Mouse (Mus musculus) forebrain, embryonic 13.5 days (tissue): ENCODE results near the gene Fxyd7. TPM values are rescaled to one million over a fixed set of nuclear protein-coding genes. Genes with fewer than 3 reads are reported as not detected.

ENCODE experiments used
- ATAC-seq: fragments of 200-750 bp; cut with Nextera tagmentation; 2 replicates; pipeline ENCODE4 v1.8.0; 2017
- H3K27ac ChIP-seq: fragments of 300-500 bp; sonication (generic); 2 replicates; pipeline ENCODE4 v1.5.1; 2015; ENCODE audit warnings: inconsistent platforms, mild to moderate bottlenecking, moderate library complexity
- H3K27me3 ChIP-seq: fragments of 300-500 bp; sonication (generic); 2 replicates; pipeline ENCODE4 v1.6.1; 2015; ENCODE audit warnings: mild to moderate bottlenecking, inconsistent platforms
- H3K36me3 ChIP-seq: fragments of 300-500 bp; sonication (generic); 2 replicates; pipeline ENCODE4 v1.6.1; 2015; ENCODE audit warnings: mild to moderate bottlenecking, inconsistent platforms; ENCODE audit not compliant: poor library complexity, severe bottlenecking
- H3K4me1 ChIP-seq: fragments of 300-500 bp; sonication (generic); 2 replicates; pipeline ENCODE4 v1.6.1; 2015; ENCODE audit warnings: inconsistent platforms
- H3K4me2 ChIP-seq: fragments of 300-500 bp; sonication (generic); 2 replicates; pipeline ENCODE4 v1.6.1; 2015; ENCODE audit warnings: inconsistent platforms, mild to moderate bottlenecking, moderate library complexity
- H3K4me3 ChIP-seq: fragments of 300-500 bp; sonication (generic); 2 replicates; pipeline ENCODE4 v1.5.1; 2015; ENCODE audit warnings: mild to moderate bottlenecking, inconsistent platforms
- H3K9ac ChIP-seq: fragments of 300-500 bp; sonication (generic); 2 replicates; pipeline ENCODE4 v1.6.1; 2015; ENCODE audit warnings: mild to moderate bottlenecking, inconsistent platforms
- H3K9me3 ChIP-seq: fragments of 300-500 bp; sonication (generic); replicated peaks from 2 replicates; pipeline ENCODE4 v1.6.1; 2016; ENCODE audit warnings: inconsistent platforms
- WGBS: fragments of 180-500 bp; shearing (Covaris S2); methylation state at CpG from one replicate; pipeline ENCODE4 v1.1.7; 2015; 5-methylcytosine and 5-hydroxymethylcytosine counted together
- polyA plus RNA-seq: library from polyadenylated mRNA; unstranded; fragments of >200 nt; fragmentation: Nextera tagmentation; extraction: Ambion mirVana; gene quantifications from 2 replicates; pipeline ENCODE4 v1.2.1, GENCODE M21; 2015

The Fxyd7 gene
- polyA plus RNA-seq, 1 experiment from 2014 or later = 19.8 TPM

DNA sequence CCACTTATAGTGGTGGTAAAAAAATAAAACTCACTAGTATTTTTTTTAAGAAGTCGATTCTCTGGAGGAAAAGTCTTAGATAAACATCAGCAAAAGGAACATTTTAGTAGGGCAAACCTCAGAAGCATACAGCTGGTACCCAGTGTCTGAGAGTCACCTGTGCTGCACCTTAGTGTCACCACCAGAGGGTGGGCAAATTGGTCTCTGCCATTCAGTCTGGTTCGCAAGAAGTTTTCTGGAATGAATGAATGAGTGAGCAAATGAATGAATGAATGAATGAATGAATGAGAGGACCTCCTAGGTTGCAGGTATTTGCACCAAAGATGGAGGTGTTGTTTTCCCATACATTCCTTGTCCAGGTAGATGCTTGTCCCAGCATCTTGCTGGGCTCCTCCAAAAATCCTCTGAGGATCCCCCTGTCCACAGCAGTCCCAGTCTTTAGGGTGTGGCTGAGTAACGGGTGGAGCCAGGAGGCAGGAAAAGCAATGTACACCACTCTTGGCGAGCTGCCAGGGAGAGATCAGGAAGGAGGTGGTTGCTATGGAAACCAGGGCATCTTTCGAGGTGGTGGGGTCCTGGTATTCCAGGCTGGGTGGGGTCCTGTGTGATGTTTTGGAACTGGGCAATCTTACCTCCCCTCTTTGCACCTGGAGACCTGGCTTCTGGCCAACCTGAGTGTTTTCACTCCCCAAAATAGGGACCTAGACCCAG lies 2.0 kb downstream of the Fxyd7 start:
- 20% methylated on average over 5 of the region's 5 CpGs for WGBS

DNA sequence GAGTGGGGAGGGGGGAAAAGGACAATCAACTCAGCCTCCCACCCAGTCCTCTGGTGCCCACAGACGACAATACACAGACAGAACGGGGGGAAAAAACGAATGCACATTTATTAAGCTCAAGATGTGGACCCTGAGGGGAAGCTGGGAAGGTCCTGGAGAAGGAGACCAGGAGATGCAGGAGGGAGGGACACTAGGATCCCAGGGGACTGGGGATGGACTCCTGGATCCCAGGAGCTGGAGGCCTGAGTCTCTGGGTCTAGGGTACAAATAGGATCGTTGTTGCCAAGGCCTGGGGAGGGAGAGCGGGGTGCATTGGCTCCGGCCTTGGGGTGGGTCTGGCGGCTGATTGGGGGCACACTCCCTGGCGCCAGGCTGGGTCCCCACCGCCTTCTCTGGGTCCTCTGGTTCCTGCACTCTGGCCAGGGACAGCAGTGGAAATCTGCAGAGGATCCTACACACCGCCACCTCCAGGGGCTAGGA lies 8.8 kb downstream of the Fxyd7 start, which contains the start of gene Fxyd5:
Gene Fxyd5 (minus strand): TSS at position 51 of the 480 bp plus-strand sequence.
- H3K36me3 ChIP-seq = no peaks in the 10 kb centered on the region
- H3K9me3 ChIP-seq = no peaks in the 10 kb centered on the region
- H3K4me1 ChIP-seq = peaks cover 6% of the 10 kb centered on the region; the same call in 1 of the 2 replicates
- H3K9ac ChIP-seq = peak within 1 kb of the TSS; percentile 26; the same call in 1 of the 2 replicates
- peak within 1 kb of the TSS; percentile 16; the same call in 1 of the 2 replicates for H3K4me3 ChIP-seq
- H3K27me3 ChIP-seq = peaks cover 63% of the 10 kb centered on the region
- H3K27ac ChIP-seq = no peak within 1 kb of the TSS
- peak within 1 kb of the TSS; percentile 27 for H3K4me2 ChIP-seq
- 40% methylated on average over 10 of the region's 10 CpGs for WGBS
- no peak for ATAC-seq

More for the DNA sequence above, 2.0 kb downstream of the Fxyd7 start:
- peak overlapping the region; percentile 59; the same call in 1 of the 2 replicates for H3K27ac ChIP-seq
- H3K9ac ChIP-seq = peak overlapping the region; percentile 14; the same call in 1 of the 2 replicates
- peak; percentile 16; the same call in 1 of the 2 replicates for ATAC-seq
- peaks cover 38% of the 10 kb centered on the region for H3K4me1 ChIP-seq
- peak overlapping the region; percentile 31 for H3K4me3 ChIP-seq
- no peaks in the 10 kb centered on the region for H3K9me3 ChIP-seq
- no peaks in the 10 kb centered on the region for H3K36me3 ChIP-seq
- H3K27me3 ChIP-seq = peaks cover 69% of the 10 kb centered on the region
- peak overlapping the region; percentile 56 for H3K4me2 ChIP-seq

- WGBS = 1% methylated on average over 28 of the region's 28 CpGs
- peak overlapping the region; percentile 26; the same call in 1 of the 2 replicates for H3K9ac ChIP-seq
- H3K27ac ChIP-seq = no peak overlapping the region
- peak overlapping the region; percentile 27 for H3K4me2 ChIP-seq
- H3K4me3 ChIP-seq = peak overlapping the region; percentile 16; the same call in 1 of the 2 replicates
- H3K36me3 ChIP-seq = no peaks in the 10 kb centered on the region
- peaks cover 63% of the 10 kb centered on the region for H3K27me3 ChIP-seq
- H3K4me1 ChIP-seq = peaks cover 6% of the 10 kb centered on the region; the same call in 1 of the 2 replicates
- ATAC-seq = no peak
- H3K9me3 ChIP-seq = no peaks in the 10 kb centered on the region
Measured at GRCm38 (mm10) chr7:31041662-31042315, 9.5 kb downstream of the Fxyd7 start.

- no peaks in the 10 kb centered on the region for H3K9me3 ChIP-seq
- no peak overlapping the region for H3K4me3 ChIP-seq
- no peak overlapping the region for H3K27ac ChIP-seq
- H3K36me3 ChIP-seq = no peaks in the 10 kb centered on the region
- peaks cover 60% of the 10 kb centered on the region for H3K27me3 ChIP-seq
- ATAC-seq = no peak
- no peak overlapping the region for H3K9ac ChIP-seq
- WGBS = 55% methylated on average over 8 of the region's 8 CpGs
- H3K4me2 ChIP-seq = no peak overlapping the region
- peaks cover 6% of the 10 kb centered on the region; the same call in 1 of the 2 replicates for H3K4me1 ChIP-seq
Measured at GRCm38 (mm10) chr7:31041023-31041407, 10.3 kb downstream of the Fxyd7 start.

DNA sequence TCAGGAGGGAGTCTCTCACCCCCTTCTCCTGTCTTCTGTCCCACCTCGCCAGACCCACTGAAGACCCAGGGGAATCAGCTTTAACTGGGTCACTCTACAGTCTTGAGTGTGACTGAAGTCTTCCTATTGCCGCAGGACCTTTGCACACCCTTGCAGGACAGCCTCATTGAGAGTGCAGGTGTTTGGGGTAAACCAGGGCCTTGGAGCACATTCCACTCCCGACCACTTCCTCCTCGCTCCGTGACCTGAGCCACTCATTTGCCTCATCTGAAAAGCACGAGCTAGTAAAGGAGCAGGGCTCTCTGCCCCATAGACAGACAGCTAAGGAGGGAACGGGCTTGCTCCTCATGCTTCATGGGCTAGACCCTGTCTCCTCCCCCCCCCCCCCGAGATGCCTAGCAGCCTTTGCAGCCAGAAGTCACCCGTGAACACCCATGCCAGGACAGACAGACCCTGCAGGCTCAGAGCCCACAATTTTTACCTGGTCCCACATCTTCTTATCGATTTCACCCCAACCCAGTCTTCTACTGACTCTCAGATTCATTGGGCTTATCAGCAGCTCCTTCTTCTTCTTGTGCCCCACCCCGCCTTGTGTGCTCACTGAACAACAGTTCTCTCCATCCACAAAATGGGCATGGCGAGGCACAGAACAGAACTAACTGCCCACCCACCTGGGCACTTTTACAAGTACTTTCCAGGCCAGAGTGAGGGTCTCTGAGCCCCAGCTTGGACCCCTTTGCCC lies 10.8 kb downstream of the Fxyd7 start:
- Histone ChIP-seq H3K4me1 (peaks cover 6% of the 10 kb centered on the region; the same call in 1 of the 2 replicates), H3K9ac (no peak overlapping the region), H3K27me3 (peaks cover 59% of the 10 kb centered on the region), H3K4me2 (no peak overlapping the region), H3K36me3 (no peaks in the 10 kb centered on the region), H3K9me3 (no peaks in the 10 kb centered on the region), H3K4me3 (no peak overlapping the region), H3K27ac (no peak overlapping the region)
- ATAC-seq = no peak
- 86% methylated on average over 12 of the region's 12 CpGs for WGBS

- H3K4me1 ChIP-seq = peaks cover 6% of the 10 kb centered on the region; the same call in 1 of the 2 replicates
- H3K9ac ChIP-seq = no peak overlapping the region
- peaks cover 46% of the 10 kb centered on the region for H3K27me3 ChIP-seq
- no peak overlapping the region for H3K4me3 ChIP-seq
- ATAC-seq = no peak
- no peak overlapping the region for H3K4me2 ChIP-seq
- 85% methylated on average over 4 of the region's 4 CpGs for WGBS
- no peak overlapping the region for H3K27ac ChIP-seq
- H3K36me3 ChIP-seq = no peaks in the 10 kb centered on the region
- H3K9me3 ChIP-seq = no peaks in the 10 kb centered on the region
Measured at GRCm38 (mm10) chr7:31039011-31039410, 12.3 kb downstream of the Fxyd7 start.

DNA sequence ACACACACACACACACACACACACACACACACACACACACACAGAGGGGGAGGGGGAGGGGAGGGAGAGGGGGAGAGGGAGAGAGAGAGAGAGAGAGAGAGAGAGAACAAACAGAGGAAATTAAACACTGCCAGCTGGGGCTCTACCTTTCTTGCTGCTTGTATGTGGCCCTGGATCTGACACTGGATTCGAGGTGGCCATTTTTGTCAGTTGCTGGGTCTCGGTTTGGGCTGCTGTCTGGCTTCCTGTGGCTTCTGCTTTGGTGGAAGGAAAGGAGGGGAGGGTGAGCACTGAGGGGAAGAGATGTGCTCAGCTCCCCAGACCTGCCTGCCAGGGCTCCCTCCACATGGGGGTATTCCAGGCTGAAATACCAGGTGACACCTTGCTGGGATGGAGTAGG lies 13.6 kb downstream of the Fxyd7 start:
- Histone ChIP-seq H3K9ac (no peak overlapping the region), H3K27me3 (peaks cover 34% of the 10 kb centered on the region), H3K4me3 (no peak overlapping the region), H3K36me3 (no peaks in the 10 kb centered on the region), H3K4me1 (peaks cover 6% of the 10 kb centered on the region; the same call in 1 of the 2 replicates), H3K4me2 (no peak overlapping the region), H3K9me3 (no peaks in the 10 kb centered on the region), H3K27ac (no peak overlapping the region)
- no peak for ATAC-seq
- 66% methylated on average over 2 of the region's 2 CpGs for WGBS

DNA sequence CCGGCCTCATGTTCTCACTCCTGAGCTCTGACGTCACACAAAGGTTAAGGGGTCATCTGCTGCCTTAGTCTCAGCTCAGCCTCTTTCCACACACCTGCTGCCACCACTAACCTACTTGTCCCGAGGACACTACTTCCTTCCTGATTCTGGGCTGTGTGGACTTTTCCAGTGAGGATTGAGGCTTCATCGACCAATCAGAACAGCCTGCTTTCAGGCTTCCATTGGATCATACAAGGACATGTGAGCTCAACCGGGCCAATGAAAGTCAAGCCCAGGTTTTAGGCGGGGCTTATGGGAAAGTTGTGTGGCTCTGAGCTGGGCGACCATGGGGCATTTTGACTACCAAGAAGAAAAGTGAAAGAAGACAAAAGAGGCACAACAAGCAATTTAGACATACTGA lies 14.3 kb downstream of the Fxyd7 start:
- no peak for ATAC-seq
- 87% methylated on average over 7 of the region's 7 CpGs for WGBS
- Histone ChIP-seq H3K27ac (no peak overlapping the region), H3K9me3 (no peaks in the 10 kb centered on the region), H3K4me1 (peaks cover 2% of the 10 kb centered on the region; the same call in 1 of the 2 replicates), H3K4me2 (no peak overlapping the region), H3K4me3 (no peak overlapping the region), H3K36me3 (no peaks in the 10 kb centered on the region), H3K9ac (no peak overlapping the region), H3K27me3 (peaks cover 26% of the 10 kb centered on the region)

GRCm38 (mm10) chr7:31035291-31035690 lies 16.0 kb downstream of the Fxyd7 start:
- Histone ChIP-seq H3K4me2 (no peak overlapping the region), H3K9ac (no peak overlapping the region), H3K27me3 (peaks cover 10% of the 10 kb centered on the region), H3K27ac (no peak overlapping the region), H3K9me3 (no peaks in the 10 kb centered on the region), H3K4me1 (no peaks in the 10 kb centered on the region), H3K4me3 (no peak overlapping the region), H3K36me3 (no peaks in the 10 kb centered on the region)
- WGBS = 83% methylated on average over 11 of the region's 11 CpGs
- ATAC-seq = no peak

- ATAC-seq = no peak
- H3K27me3 ChIP-seq = peaks cover 5% of the 10 kb centered on the region; the same call in 1 of the 2 replicates
- H3K4me3 ChIP-seq = no peak overlapping the region
- no peaks in the 10 kb centered on the region for H3K4me1 ChIP-seq
- H3K9me3 ChIP-seq = no peaks in the 10 kb centered on the region
- no peaks in the 10 kb centered on the region for H3K36me3 ChIP-seq
- no peak overlapping the region for H3K9ac ChIP-seq
- no peak overlapping the region for H3K27ac ChIP-seq
- WGBS = 58% methylated on average over 11 of the region's 11 CpGs
- H3K4me2 ChIP-seq = no peak overlapping the region
Measured at GRCm38 (mm10) chr7:31034789-31035188, 16.5 kb downstream of the Fxyd7 start.

DNA sequence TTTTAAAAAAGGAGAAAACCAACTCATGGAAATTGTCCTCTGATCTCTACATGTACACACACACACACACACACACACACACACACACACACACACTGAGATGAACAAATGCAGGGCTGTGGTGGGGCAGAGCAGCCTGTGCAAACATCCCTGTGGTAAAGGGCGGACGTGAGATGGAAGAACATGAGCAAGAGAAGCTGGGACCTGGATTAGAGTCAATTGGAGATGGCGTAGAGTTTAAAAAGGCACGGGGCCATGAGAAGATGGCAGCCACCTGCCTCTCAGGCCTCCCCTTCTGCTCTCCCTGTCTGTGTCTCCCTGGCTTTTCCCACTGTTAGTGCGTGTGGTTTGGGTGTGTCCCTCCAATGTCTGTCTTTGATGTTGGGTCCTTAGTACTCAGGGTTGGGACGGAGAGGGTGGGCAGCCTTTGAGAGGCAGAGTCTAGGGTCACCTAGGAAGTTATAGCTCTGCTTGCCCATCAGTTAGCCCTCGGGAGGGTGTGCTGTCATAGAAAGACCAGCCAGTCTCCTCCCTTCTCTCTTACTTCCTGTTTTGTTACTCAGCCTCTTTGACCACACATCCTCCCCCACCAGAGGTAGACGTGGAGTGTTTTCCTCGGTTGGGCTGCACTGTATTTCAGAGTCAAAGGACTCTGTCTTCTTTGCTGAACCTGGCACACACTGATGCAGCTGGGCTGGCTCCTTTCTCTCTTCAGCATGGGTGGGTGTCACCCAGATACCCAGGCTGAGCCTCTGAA lies 17.7 kb downstream of the Fxyd7 start:
- WGBS = 74% methylated on average over 9 of the region's 9 CpGs
- no peak for ATAC-seq
- H3K27ac ChIP-seq = no peak overlapping the region
- H3K27me3 ChIP-seq = no peaks in the 10 kb centered on the region
- H3K4me3 ChIP-seq = no peak overlapping the region
- no peak overlapping the region for H3K4me2 ChIP-seq
- H3K36me3 ChIP-seq = no peaks in the 10 kb centered on the region
- H3K4me1 ChIP-seq = no peaks in the 10 kb centered on the region
- H3K9me3 ChIP-seq = no peaks in the 10 kb centered on the region
- H3K9ac ChIP-seq = no peak overlapping the region
